Mouse (Mus musculus) gastrocnemius, postnatal 36 days (tissue): Measurements from ENCODE around the gene Klk10. TPM values are rescaled to one million over a fixed set of nuclear protein-coding genes. Genes with fewer than 3 reads are reported as not detected.

Source experiments
- DNase-seq, 2 experiments: peaks; one replicate each; pipeline ENCODE4 v3.0.0; 2022
- intact Hi-C: fragments of 180-260 bp; cut with DNase I; formaldehyde crosslinking; loops from one replicate; pipeline ENCODE4 v1.15.1; 2025
- total RNA-seq, 2 experiments: library from RNA; stranded (reverse); gene quantifications; 2 replicates each; pipeline ENCODE4 v1.2.3; 2021

Gene Klk10
- total RNA-seq, 2 experiments from 2014 or later: not detected

- DNase-seq: no peak
- intact Hi-C loops: no loop called here
Measured at GRCm38 (mm10) chr7:43789295-43789694, 8.5 kb downstream of the Klk10 start.

- no peak for DNase-seq
- intact Hi-C loops: no loop called here
Measured at GRCm38 (mm10) chr7:43791591-43791990, 10.8 kb downstream of the Klk10 start, which contains the start of gene Klk9. Gene Klk9 (plus strand): TSS chr7:43791891.

GRCm38 (mm10) chr7:43796355-43796754, 15.5 kb downstream of the Klk10 start:
- no peak for DNase-seq
- intact Hi-C loops: no loop called here

- DNase-seq: no peak
- intact Hi-C loops: no loop called here
Measured at GRCm38 (mm10) chr7:43797333-43797769, 16.5 kb downstream of the Klk10 start, which contains the start of gene Klk8. Gene Klk8 (plus strand): TSS chr7:43797577.

GRCm38 (mm10) chr7:43797844-43798462, 17.1 kb downstream of the Klk10 start:
- intact Hi-C loops: no loop called here
- DNase-seq: no peak

- no peak for DNase-seq
- intact Hi-C loops: no loop called here
Measured at GRCm38 (mm10) chr7:43799876-43800275, 19.0 kb downstream of the Klk10 start.

GRCm38 (mm10) chr7:43810994-43811393, 30.2 kb downstream of the Klk10 start, which contains the start of gene Klk7:
Gene Klk7 (plus strand): TSS chr7:43811294.
- intact Hi-C loops: no loop called here
- DNase-seq: no peak

- DNase-seq: no peak
- intact Hi-C loops: no loop called here
Measured at GRCm38 (mm10) chr7:43815211-43815610, 34.4 kb downstream of the Klk10 start.

- no peak for DNase-seq
- intact Hi-C loops: no loop called here
Measured at GRCm38 (mm10) chr7:43816746-43817145, 35.9 kb downstream of the Klk10 start.

GRCm38 (mm10) chr7:43821581-43821980, 40.7 kb downstream of the Klk10 start:
- no peak for DNase-seq
- intact Hi-C loops: no loop called here

GRCm38 (mm10) chr7:43824199-43824598, 43.4 kb downstream of the Klk10 start, which contains the start of gene Klk6:
Gene Klk6 (plus strand): TSS chr7:43824499.
- DNase-seq: no peak
- intact Hi-C loops: no loop called here

- intact Hi-C loops: no loop called here
- no peak for DNase-seq
Measured at GRCm38 (mm10) chr7:43826056-43826455, 45.2 kb downstream of the Klk10 start.

GRCm38 (mm10) chr7:43827706-43828105, 46.9 kb downstream of the Klk10 start:
- intact Hi-C loops: no loop called here

GRCm38 (mm10) chr7:43829006-43829405, 48.2 kb downstream of the Klk10 start:
- no peak for DNase-seq
- intact Hi-C loops: no loop called here

More at GRCm38 (mm10) chr7:43827706-43828105, 46.9 kb downstream of the Klk10 start:
- DNase-seq: no peak

Other genes starting within 250 kb of the Klk10 start
- gene Cd33, start 236.6 kb upstream of the Klk10 start, total RNA-seq: under 1 TPM; 0.62 to 0.82 TPM
- under 1 TPM; 0.26 to 0.52 TPM for gene Zfp658, start 218.8 kb upstream of the Klk10 start, total RNA-seq
- 1 to 10 TPM; 3.0 to 4.4 TPM for gene Zfp719, start 201.4 kb upstream of the Klk10 start, total RNA-seq
- not detected for gene Zfp819, start 173.9 kb upstream of the Klk10 start, total RNA-seq
- not detected for gene Ceacam18, start 146.3 kb upstream of the Klk10 start, total RNA-seq
- gene Siglece, start 120.9 kb upstream of the Klk10 start, total RNA-seq: under 1 TPM; 0.13 to 0.89 TPM
- gene Ctu1, start 109.0 kb upstream of the Klk10 start, total RNA-seq: 1 to 10 TPM; 2.3 TPM
- gene Klk14, start 90.6 kb upstream of the Klk10 start, total RNA-seq: not detected
- not detected for gene Klk13, start 68.5 kb upstream of the Klk10 start, total RNA-seq
- not detected for gene Klk12, start 12.1 kb upstream of the Klk10 start, total RNA-seq
- under 1 TPM in 1 of 2 experiments, not detected in 1; 0.20 TPM for gene Klk11, start 6.4 kb upstream of the Klk10 start, total RNA-seq
- not detected for gene Klk9, start 10.9 kb downstream of the Klk10 start, total RNA-seq
- 1 to 10 TPM; 1.5 to 1.9 TPM for gene Klk8, start 16.5 kb downstream of the Klk10 start, total RNA-seq
- gene Klk7, start 30.3 kb downstream of the Klk10 start, total RNA-seq: not detected
- gene Klk6, start 43.5 kb downstream of the Klk10 start, total RNA-seq: not detected
- gene Klk5, start 60.9 kb downstream of the Klk10 start, total RNA-seq: not detected
- not detected for gene Klk4, start 100.1 kb downstream of the Klk10 start, total RNA-seq
- gene Klk15, start 152.7 kb downstream of the Klk10 start, total RNA-seq: not detected
- gene Klk1b8, start 169.6 kb downstream of the Klk10 start, total RNA-seq: not detected
- not detected for gene Klk1b1, start 185.7 kb downstream of the Klk10 start, total RNA-seq
- gene Klk1b9, start 195.0 kb downstream of the Klk10 start, total RNA-seq: not detected
- gene Klk1b11, start 214.8 kb downstream of the Klk10 start, total RNA-seq: not detected
- gene Klk1b26, start 231.1 kb downstream of the Klk10 start, total RNA-seq: under 1 TPM; 0.43 to 0.49 TPM